In genomic region chr8:109706874-109707237, GRCm38 (mm10) we compare ENCODE assay signal across 8 mouse cellular contexts. TPM values are rescaled to one million over a fixed set of nuclear protein-coding genes. Genes with fewer than 3 reads are reported as not detected.
A peak's percentile ranks its signal among the peaks of the same experiment; 100 is the strongest.
DNase-seq lines count a peak whose midpoint lies in the region; ATAC-seq lines count a peak whose summit lies in the region.

No protein-coding gene starts in this region.

- H3K27ac ChIP-seq in hindbrain, embryonic 14.5 days = no peak overlapping the region

- H3K9ac ChIP-seq in hindbrain, embryonic 14.5 days = peak overlapping the region; percentile 100

- peak; percentile 79 for DNase-seq in NIH3T3 (ENCODE audit: low read depth)
- DNase-seq in cerebellum, adult 9-10 months = peak; percentile 85
- peak; percentile 73 for DNase-seq in hindbrain, embryonic 14.5 days (ENCODE audit: low spot score)
- DNase-seq in layer of hippocampus, postnatal 36 days = peak; percentile 51 to 60
- DNase-seq in lung, postnatal 25 days (ENCODE audit: low spot score) = peak; percentile 84
- DNase-seq in retina, embryonic 14.5 days (ENCODE audit: low spot score) = peak; percentile 88
- DNase-seq in thymus, postnatal 25 days = peak; percentile 85

- ATAC-seq in frontal cortex, adult (ENCODE audit: low TSS enrichment) = peak; percentile 74
- no peak for ATAC-seq in hindbrain, embryonic 14.5 days (ENCODE audit: low FRiP score)

- H3K27me3 ChIP-seq in hindbrain, embryonic 14.5 days (ENCODE audit: control insufficient read depth, insufficient read depth, low read length) = no peaks in the 10 kb centered on the region

- peaks cover 29% of the 10 kb centered on the region for H3K4me1 ChIP-seq in hindbrain, embryonic 14.5 days (replicated peaks; ENCODE audit: control insufficient read depth, insufficient read depth, low read length)

- peaks cover 45% of the 10 kb centered on the region for H3K36me3 ChIP-seq in hindbrain, embryonic 14.5 days (replicated peaks; ENCODE audit: control insufficient read depth, insufficient read depth)

- H3K9me3 ChIP-seq in hindbrain, embryonic 14.5 days (ENCODE audit: control insufficient read depth, low read length) = no peaks in the 10 kb centered on the region

- WGBS in hindbrain, embryonic 14.5 days = 19% methylated on average over 2 of the region's 2 CpGs

- peak overlapping the region; percentile 94 for H3K4me3 ChIP-seq in hindbrain, embryonic 14.5 days (replicated peaks; ENCODE audit: low read length)

- peak overlapping the region; percentile 76 for H3K4me2 ChIP-seq in hindbrain, embryonic 14.5 days (replicated peaks)

RNA-seq across cellular contexts. Expression of gene Zfp821, which starts 1.5 kb away (rescaled TPM):
- polyA plus RNA-seq in hindbrain, embryonic 14.5 days (2014; fragmentation: Nextera tagmentation; extraction: Ambion mirVana) = 71.4 and 75.8 TPM in 2 replicates
- 10 to 100 TPM; 44.6 to 46.8 TPM for total RNA-seq in layer of hippocampus, postnatal 36 days (2021)

RNA-seq across cellular contexts. Expression of gene Ist1, which starts 13.8 kb away (rescaled TPM):
- 154 and 164 TPM in 2 replicates for polyA plus RNA-seq in hindbrain, embryonic 14.5 days (2014; fragmentation: Nextera tagmentation; extraction: Ambion mirVana)
- total RNA-seq in layer of hippocampus, postnatal 36 days (2021) = 10 to 100 TPM; 93.2 to 94.0 TPM

RNA-seq across cellular contexts. Expression of gene Atxn1l, which starts 30.7 kb away (rescaled TPM):
- polyA plus RNA-seq in hindbrain, embryonic 14.5 days (2014; fragmentation: Nextera tagmentation; extraction: Ambion mirVana) = 4.6 TPM in 2 replicates
- total RNA-seq in layer of hippocampus, postnatal 36 days (2021) = 10 to 100 TPM; 37.4 to 40.3 TPM
